ENCODE assay signal across 8 mouse cellular contexts in genomic region chr2:181679951-181680715, GRCm38 (mm10). TPM values are rescaled to one million over a fixed set of nuclear protein-coding genes. Genes with fewer than 3 reads are reported as not detected.
A peak's percentile ranks its signal among the peaks of the same experiment; 100 is the strongest.
DNase-seq lines count a peak whose midpoint lies in the region; ATAC-seq and TF ChIP-seq lines count a peak whose summit lies in the region.

Gene Tcea2, plus strand, starts transcription at chr2:181680310.

- peak within 1 kb of the TSS; percentile 94 for H3K9ac ChIP-seq in hindbrain, embryonic 14.5 days

- peaks cover 6% of the 10 kb centered on the region; the same call in 1 of the 2 replicates for H3K36me3 ChIP-seq in hindbrain, embryonic 14.5 days (replicated peaks; ENCODE audit: control insufficient read depth, insufficient read depth)

- CTCF ChIA-PET in Patski (lab: Charles Lee) = interaction anchor here (1.1 to 6.4 kb wide), 7 partner anchors 10 to 184 kb away, joined by 3 to 135 read pairs (median 6); partner anchors contain the start of genes Gm29797 and Tpd52l2

- peak within 1 kb of the TSS; percentile 71 for H3K4me2 ChIP-seq in hindbrain, embryonic 14.5 days (replicated peaks)

- DNase-seq in Patski (ENCODE audit: low read depth, low spot score) = peak; percentile 35
- DNase-seq in cerebellum, adult 9-11 months = peak; percentile 89
- DNase-seq in frontal cortex, postnatal 25 days (ENCODE audit: low spot score in 2 of 2) = peak; percentile 48 to 59
- DNase-seq in hindbrain, embryonic 14.5 days (ENCODE audit: low spot score) = peak; percentile 61
- peak; percentile 64 to 73 for DNase-seq in left cerebral cortex, adult 18-20 months (ENCODE audit: low spot score in 2 of 2)
- DNase-seq in lung, postnatal 4 days = peak; percentile 82 to 85
- peak; percentile 71 to 78 for DNase-seq in right cerebral cortex, adult 2 months (ENCODE audit: low spot score in 2 of 2)
- DNase-seq in urinary bladder, postnatal 25 days (ENCODE audit: low spot score) = peak; percentile 62

- no peaks in the 10 kb centered on the region for H3K27me3 ChIP-seq in Patski
- H3K27me3 ChIP-seq in hindbrain, embryonic 14.5 days (ENCODE audit: control insufficient read depth, insufficient read depth, low read length) = no peaks in the 10 kb centered on the region

- under 1% methylated on average over 66 of the region's 69 CpGs for WGBS in hindbrain, embryonic 14.5 days

- in situ Hi-C loops in Patski (cut with MboI; ENCODE audit: low pct_unique_long_range_greater_than_20kb) = loop anchor here (5.0 kb wide), 1 partner anchor 38 kb away; no protein-coding TSS in a partner anchor

- peak within 1 kb of the TSS; percentile 58 for H3K27ac ChIP-seq in hindbrain, embryonic 14.5 days

- ATAC-seq in Patski = peak; percentile 46
- ATAC-seq in hindbrain, embryonic 14.5 days (ENCODE audit: low FRiP score) = peak; percentile 52

- peaks cover 26% of the 10 kb centered on the region for H3K4me1 ChIP-seq in hindbrain, embryonic 14.5 days (replicated peaks; ENCODE audit: control insufficient read depth, insufficient read depth, low read length)

- H3K4me3 ChIP-seq in hindbrain, embryonic 14.5 days (replicated peaks; ENCODE audit: low read length) = peak within 1 kb of the TSS; percentile 79

- H3K9me3 ChIP-seq in hindbrain, embryonic 14.5 days (ENCODE audit: control insufficient read depth, low read length) = no peaks in the 10 kb centered on the region

- POLR2A ChIA-PET in Patski (lab: Charles Lee) = interaction anchor here (0.5 to 0.7 kb wide), 2 partner anchors 97 to 290 kb away, joined by 3 to 4 read pairs; no protein-coding TSS in a partner anchor

- TF ChIP-seq CTCF in Patski (IDR thresholded peaks at IDR 0.05) = no peak

RNA-seq across cellular contexts. Expression of gene Tcea2, which starts in this region (rescaled TPM):
- 22.9 TPM for polyA plus RNA-seq in Patski (2021)
- polyA plus RNA-seq in hindbrain, embryonic 14.5 days (2014; fragmentation: Nextera tagmentation; extraction: Ambion mirVana) = 40.6 and 50.4 TPM in 2 replicates
- total RNA-seq in left cerebral cortex, adult 18-20 months (2021) = 10 to 100 TPM; 58.3 to 59.3 TPM

Comparison
In these comparisons a context has a peak if more than half of its experiments do, and no peak if none do; other contexts are left out.
1. Peak in every context shown above with its lines: DNase-seq, ATAC-seq, H3K4me3 ChIP-seq and H3K27ac ChIP-seq.
2. DNase-seq: peak in every context shown above with its lines; median percentile 89 in cerebellum, adult 9-11 months; 84 in lung, postnatal 4 days; 74 in right cerebral cortex, adult 2 months; 68 in left cerebral cortex, adult 18-20 months; 62 in urinary bladder, postnatal 25 days; 61 in hindbrain, embryonic 14.5 days; 54 in frontal cortex, postnatal 25 days; 35 in Patski.